Mouse (Mus musculus): ENCODE results near the gene Rsl24d1. TPM values are rescaled to one million over a fixed set of nuclear protein-coding genes. Genes with fewer than 3 reads are reported as not detected.
A peak's percentile ranks its signal among the peaks of the same experiment; 100 is the strongest.

Gene Rsl24d1
- polyA plus RNA-seq, 2 experiments: 66.0 to 115 TPM

DNA sequence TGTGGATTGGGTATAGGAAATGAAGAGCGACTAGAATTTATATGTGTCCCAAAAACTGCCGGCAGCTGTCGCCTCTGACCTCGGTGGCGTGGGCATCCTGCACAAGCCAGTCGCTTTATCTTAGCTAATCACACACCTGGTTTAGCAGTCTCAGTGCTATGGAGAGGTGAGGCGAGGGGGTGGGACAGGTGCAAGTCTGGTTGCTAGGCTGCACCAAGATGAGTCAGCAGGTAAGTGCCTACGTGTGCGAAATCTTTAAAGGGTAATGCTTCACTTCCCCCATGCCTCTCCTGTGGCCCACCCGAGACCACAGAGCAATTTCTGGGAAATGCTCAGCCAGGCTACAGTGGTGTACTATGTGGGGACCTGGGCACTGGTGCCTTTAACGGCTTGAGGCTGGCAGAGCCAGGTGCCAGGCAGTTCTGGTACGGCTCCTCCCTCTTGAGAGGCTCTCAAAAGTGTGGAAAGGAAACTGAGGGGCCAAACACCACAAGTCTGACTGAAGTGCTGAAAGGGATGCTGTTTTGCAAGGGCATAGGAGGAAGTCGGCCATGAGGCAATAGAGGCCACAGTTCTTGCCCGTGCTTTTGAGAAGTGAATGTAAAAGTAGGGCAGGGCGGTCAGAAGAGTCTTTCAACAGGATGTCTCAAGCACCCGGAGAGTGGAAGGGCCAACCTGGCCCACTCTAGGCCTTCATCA, 23.9 kb upstream of the Rsl24d1 start:
- no peaks in the 10 kb centered on the region for H3K36me3 ChIP-seq (ENCODE audit: control insufficient read depth, insufficient read depth, low read length)
- H3K9ac ChIP-seq (ENCODE audit: low read depth, low read length, severe bottlenecking): 0 out of 2 replicates have a peak overlapping the region, but pooled peaks have one; percentile 7
- ATAC-seq (ENCODE audit: low FRiP score, low read depth): no peak
- 69% methylated on average over 16 of the region's 16 CpGs for WGBS
- H3K9me3 ChIP-seq (ENCODE audit: control insufficient read depth, low read length): no peaks in the 10 kb centered on the region
- no peak for DNase-seq (ENCODE audit: low spot score)
- no peak overlapping the region for H3K27ac ChIP-seq (replicated peaks; ENCODE audit: low read depth, low read length)
- H3K4me1 ChIP-seq (ENCODE audit: control insufficient read depth, insufficient read depth, low read length): no peaks in the 10 kb centered on the region
- no peak overlapping the region for H3K4me2 ChIP-seq (replicated peaks; ENCODE audit: low read depth, low read length, severe bottlenecking)
- H3K27me3 ChIP-seq (ENCODE audit: control insufficient read depth, insufficient read depth, low read length): no peaks in the 10 kb centered on the region
- no peak overlapping the region for H3K4me3 ChIP-seq (replicated peaks; ENCODE audit: low read length)
- no peak for TF ChIP-seq POLR2A (IDR thresholded peaks at IDR 0.05; ENCODE audit: borderline replicate concordance, extremely low read depth, insufficient read depth, insufficient read length)

GRCm38 (mm10) chr9:73090121-73090520, 23.1 kb upstream of the Rsl24d1 start:
- no peaks in the 10 kb centered on the region for H3K27me3 ChIP-seq (ENCODE audit: control insufficient read depth, insufficient read depth, low read length)
- H3K27ac ChIP-seq (replicated peaks; ENCODE audit: low read depth, low read length): no peak overlapping the region
- 82% methylated on average over 10 of the region's 10 CpGs for WGBS
- no peak overlapping the region for H3K9ac ChIP-seq (ENCODE audit: low read depth, low read length, severe bottlenecking)
- H3K9me3 ChIP-seq (ENCODE audit: control insufficient read depth, low read length): no peaks in the 10 kb centered on the region
- H3K4me3 ChIP-seq (replicated peaks; ENCODE audit: low read length): no peak overlapping the region
- H3K4me2 ChIP-seq (replicated peaks; ENCODE audit: low read depth, low read length, severe bottlenecking): no peak overlapping the region
- no peaks in the 10 kb centered on the region for H3K4me1 ChIP-seq (ENCODE audit: control insufficient read depth, insufficient read depth, low read length)
- no peak for DNase-seq (ENCODE audit: low spot score)
- no peak for TF ChIP-seq POLR2A (IDR thresholded peaks at IDR 0.05; ENCODE audit: borderline replicate concordance, extremely low read depth, insufficient read depth, insufficient read length)
- ATAC-seq (ENCODE audit: low FRiP score, low read depth): no peak
- H3K36me3 ChIP-seq (ENCODE audit: control insufficient read depth, insufficient read depth, low read length): no peaks in the 10 kb centered on the region

GRCm38 (mm10) chr9:73091747-73092146, 21.5 kb upstream of the Rsl24d1 start:
- H3K4me3 ChIP-seq (replicated peaks; ENCODE audit: low read length): no peak overlapping the region
- no peaks in the 10 kb centered on the region for H3K9me3 ChIP-seq (ENCODE audit: control insufficient read depth, low read length)
- no peak for ATAC-seq (ENCODE audit: low FRiP score, low read depth)
- no peak overlapping the region for H3K27ac ChIP-seq (replicated peaks; ENCODE audit: low read depth, low read length)
- WGBS: 0% methylated on average over 1 of the region's 1 CpGs
- TF ChIP-seq POLR2A (IDR thresholded peaks at IDR 0.05; ENCODE audit: borderline replicate concordance, extremely low read depth, insufficient read depth, insufficient read length): no peak
- no peaks in the 10 kb centered on the region for H3K4me1 ChIP-seq (ENCODE audit: control insufficient read depth, insufficient read depth, low read length)
- no peaks in the 10 kb centered on the region for H3K36me3 ChIP-seq (ENCODE audit: control insufficient read depth, insufficient read depth, low read length)
- DNase-seq (ENCODE audit: low spot score): peak; percentile 69
- H3K27me3 ChIP-seq (ENCODE audit: control insufficient read depth, insufficient read depth, low read length): no peaks in the 10 kb centered on the region
- no peak overlapping the region for H3K9ac ChIP-seq (ENCODE audit: low read depth, low read length, severe bottlenecking)
- no peak overlapping the region for H3K4me2 ChIP-seq (replicated peaks; ENCODE audit: low read depth, low read length, severe bottlenecking)

DNA sequence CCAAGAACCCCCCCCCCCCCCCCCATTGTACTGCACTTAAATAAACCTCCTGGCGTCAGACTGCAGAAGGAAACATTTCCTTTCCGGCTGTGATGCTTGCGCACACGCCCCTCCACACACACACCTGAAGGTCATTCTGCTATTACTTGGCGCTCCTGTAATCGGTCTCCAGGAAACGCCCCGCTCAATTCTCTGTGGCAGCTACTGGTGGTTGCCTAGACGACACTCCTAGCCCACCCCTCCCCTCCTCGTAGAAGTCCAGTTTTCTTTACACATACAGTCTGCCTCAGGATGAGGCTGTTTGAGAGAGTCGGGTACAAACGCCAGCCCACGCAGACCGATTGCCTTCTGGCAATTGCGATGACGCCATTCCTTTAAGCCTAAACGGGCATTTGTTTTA, 18.6 kb upstream of the Rsl24d1 start:
- no peaks in the 10 kb centered on the region for H3K9me3 ChIP-seq (ENCODE audit: control insufficient read depth, low read length)
- no peak overlapping the region for H3K27ac ChIP-seq (replicated peaks; ENCODE audit: low read depth, low read length)
- no peak for ATAC-seq (ENCODE audit: low FRiP score, low read depth)
- 37% methylated on average over 17 of the region's 17 CpGs for WGBS
- no peak overlapping the region for H3K9ac ChIP-seq (ENCODE audit: low read depth, low read length, severe bottlenecking)
- H3K4me2 ChIP-seq (replicated peaks; ENCODE audit: low read depth, low read length, severe bottlenecking): no peak overlapping the region
- no peaks in the 10 kb centered on the region for H3K36me3 ChIP-seq (ENCODE audit: control insufficient read depth, insufficient read depth, low read length)
- H3K4me1 ChIP-seq (ENCODE audit: control insufficient read depth, insufficient read depth, low read length): no peaks in the 10 kb centered on the region
- no peak for TF ChIP-seq POLR2A (IDR thresholded peaks at IDR 0.05; ENCODE audit: borderline replicate concordance, extremely low read depth, insufficient read depth, insufficient read length)
- H3K4me3 ChIP-seq (replicated peaks; ENCODE audit: low read length): no peak overlapping the region
- H3K27me3 ChIP-seq (ENCODE audit: control insufficient read depth, insufficient read depth, low read length): no peaks in the 10 kb centered on the region
- DNase-seq (ENCODE audit: low spot score): no peak

DNA sequence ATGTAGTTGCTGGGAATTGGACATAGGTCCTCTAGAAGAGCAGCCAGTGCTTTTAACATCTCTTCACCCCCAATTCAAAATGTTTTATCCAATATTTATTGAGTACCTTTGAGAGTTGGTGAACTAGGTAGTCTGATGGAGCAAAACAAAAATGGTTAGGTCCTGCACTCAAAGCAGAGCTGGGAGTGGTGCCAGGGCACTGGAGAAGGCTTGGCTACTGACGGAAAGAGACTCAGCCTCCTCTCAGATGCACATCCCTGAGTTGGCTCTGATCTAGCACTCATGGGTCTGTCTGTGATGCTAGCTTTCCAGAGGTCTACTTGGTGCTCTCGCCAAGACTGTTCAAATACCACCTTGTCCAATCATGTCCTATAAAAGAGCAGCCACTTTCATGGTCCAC, 15.3 kb upstream of the Rsl24d1 start:
- Histone ChIP-seq H3K4me1 (ENCODE audit: control insufficient read depth, insufficient read depth, low read length) (no peaks in the 10 kb centered on the region), H3K27me3 (ENCODE audit: control insufficient read depth, insufficient read depth, low read length) (no peaks in the 10 kb centered on the region), H3K4me2 (replicated peaks; ENCODE audit: low read depth, low read length, severe bottlenecking) (no peak overlapping the region), H3K4me3 (replicated peaks; ENCODE audit: low read length) (no peak overlapping the region), H3K9ac (ENCODE audit: low read depth, low read length, severe bottlenecking) (no peak overlapping the region), H3K9me3 (ENCODE audit: control insufficient read depth, low read length) (no peaks in the 10 kb centered on the region), H3K36me3 (ENCODE audit: control insufficient read depth, insufficient read depth, low read length) (no peaks in the 10 kb centered on the region), H3K27ac (replicated peaks; ENCODE audit: low read depth, low read length) (no peak overlapping the region)
- DNase-seq (ENCODE audit: low spot score): no peak
- ATAC-seq (ENCODE audit: low FRiP score, low read depth): no peak
- no peak for TF ChIP-seq POLR2A (IDR thresholded peaks at IDR 0.05; ENCODE audit: borderline replicate concordance, extremely low read depth, insufficient read depth, insufficient read length)
- 90% methylated on average over 2 of the region's 2 CpGs for WGBS
